8 mouse cellular contexts compared by ENCODE assay signal in the genomic region with DNA sequence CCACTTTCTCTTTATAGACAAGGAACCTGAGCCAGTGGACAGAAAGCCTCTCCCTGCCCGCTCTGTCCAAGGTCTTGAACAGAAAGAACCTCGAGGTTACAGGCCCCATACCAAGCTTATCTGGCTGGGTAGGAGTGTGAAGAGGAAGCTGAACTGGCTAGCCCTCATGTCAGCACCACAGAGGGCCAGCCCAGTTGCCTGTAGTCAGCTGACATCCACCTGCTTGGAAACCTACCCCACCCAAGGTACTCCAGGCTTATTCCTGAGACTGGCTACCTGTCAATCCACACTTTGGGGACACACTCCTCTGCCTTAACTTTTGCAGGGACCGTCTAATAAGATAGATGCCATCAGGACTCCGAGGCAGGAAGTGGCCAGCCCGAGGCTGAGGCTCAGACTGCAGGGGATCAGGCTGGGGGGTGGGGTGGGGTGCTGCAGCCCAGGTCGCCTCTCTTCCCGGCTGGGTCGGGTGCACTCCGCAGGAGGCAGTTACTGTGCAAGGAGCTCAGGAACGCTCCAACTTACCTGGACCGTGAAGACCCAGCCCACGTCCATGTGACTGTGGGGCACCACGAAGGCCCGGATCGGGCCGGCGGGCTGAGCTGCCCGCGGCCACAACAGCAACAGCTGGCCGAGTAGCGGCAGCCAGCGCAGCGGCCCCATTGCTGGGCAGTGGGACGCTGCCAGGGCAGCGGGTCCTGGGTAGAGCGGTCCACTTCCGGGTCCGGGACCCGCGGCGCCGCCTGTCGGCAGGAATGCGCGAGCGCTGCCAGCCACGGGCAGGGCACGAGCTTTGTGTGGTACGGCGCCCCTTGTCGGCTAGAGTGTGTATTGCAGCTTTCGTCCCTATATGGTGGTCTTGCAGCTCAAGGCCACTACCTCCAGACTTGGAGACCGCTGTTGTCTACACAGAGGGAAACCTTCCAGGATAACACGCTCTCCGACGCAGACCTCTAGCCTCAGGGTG. TPM values are rescaled to one million over a fixed set of nuclear protein-coding genes. Genes with fewer than 3 reads are reported as not detected.
DNase-seq lines count a peak whose midpoint lies in the region; ATAC-seq lines count a peak whose summit lies in the region.

Man2b2 (minus strand) TSS at position 741 of the 967 bp plus-strand sequence.

- intact Hi-C loops in left cerebral cortex, postnatal 14 days (cut with DNase I): loop anchor here (10.0 kb wide), 1 partner anchor 295 kb away; no protein-coding TSS in a partner anchor

- H3K36me3 ChIP-seq in intestine, embryonic 14.5 days (ENCODE audit: control insufficient read depth, insufficient read depth, low read length): no peaks in the 10 kb centered on the region

- peak within 1 kb of the TSS; percentile 45 for H3K4me3 ChIP-seq in intestine, embryonic 14.5 days (ENCODE audit: low read depth, low read length)

- H3K4me2 ChIP-seq in intestine, embryonic 14.5 days (ENCODE audit: low read length): peak within 1 kb of the TSS; percentile 76

- H3K27ac ChIP-seq in intestine, embryonic 14.5 days (ENCODE audit: low read depth): no peak within 1 kb of the TSS

- 2% methylated on average over 45 of the region's 46 CpGs for WGBS in intestine, embryonic 14.5 days

- peaks cover 6% of the 10 kb centered on the region; the same call in 1 of the 2 replicates for H3K4me1 ChIP-seq in intestine, embryonic 14.5 days (replicated peaks; ENCODE audit: control insufficient read depth, insufficient read depth, low read length)

- H3K9ac ChIP-seq in intestine, embryonic 14.5 days (ENCODE audit: low read length): peak within 1 kb of the TSS; percentile 49

- no peaks in the 10 kb centered on the region for H3K27me3 ChIP-seq in intestine, embryonic 14.5 days (replicated peaks; ENCODE audit: control insufficient read depth, insufficient read depth, low read length)

- peak; percentile 89 for DNase-seq in adipocyte (ENCODE audit: low spot score)
- peak; percentile 94 for DNase-seq in embryo, embryonic 10.5 days (ENCODE audit: low spot score)
- peak; percentile 82 for DNase-seq in gastrocnemius, postnatal 25 days
- peak; percentile 98 for DNase-seq in intestine, embryonic 14.5 days (ENCODE audit: low spot score)
- DNase-seq in left cerebral cortex, postnatal 14 days (ENCODE audit: low spot score in 2 of 2): peak; percentile 91 to 93
- DNase-seq in mesoderm, embryonic 11.5 days (ENCODE audit: low read depth, low spot score): peak; percentile 94
- peak; percentile 79 to 83 for DNase-seq in right cerebral cortex, postnatal 36 days (ENCODE audit: low spot score in 2 of 2)
- peak; percentile 85 for DNase-seq in yolk sac, embryonic 10.5 days (ENCODE audit: low spot score)

- no peaks in the 10 kb centered on the region for H3K9me3 ChIP-seq in intestine, embryonic 14.5 days (ENCODE audit: control insufficient read depth, low read length)

- ATAC-seq in intestine, embryonic 14.5 days (replicated peaks; ENCODE audit: low FRiP score, low TSS enrichment, low read depth): peak; percentile 83

RNA-seq across cellular contexts. Expression of gene Man2b2, which starts in this region (rescaled TPM):
- total RNA-seq in gastrocnemius, postnatal 25 days (2021): 1 to 10 TPM; 3.5 to 5.2 TPM
- polyA plus RNA-seq in intestine, embryonic 14.5 days (2014; fragmentation: Nextera tagmentation; extraction: Ambion mirVana): 14.6 and 15.5 TPM in 2 replicates
- total RNA-seq in left cerebral cortex, postnatal 14 days (2021): 10 to 100 TPM; 22.7 to 22.8 TPM
